Mouse (Mus musculus) thymus, adult 2 months (tissue): Measurements from ENCODE around the gene Mief2. TPM values are rescaled to one million over a fixed set of nuclear protein-coding genes. Genes with fewer than 3 reads are reported as not detected.

Experiments used
- DNase-seq: peaks from one replicate; pipeline ENCODE4 v3.0.0; 2021
- H3K27ac ChIP-seq: fragments of 200-500 bp; 2 replicates; pipeline ENCODE4 v1.5.1; 2012; ENCODE audit warnings: low read length, control low read depth; ENCODE audit not compliant: control insufficient read depth, insufficient read depth
- H3K27me3 ChIP-seq: fragments of 200-500 bp; 2 replicates; pipeline ENCODE4 v1.6.1; 2012; ENCODE audit warnings: mild to moderate bottlenecking, low read length, moderate library complexity, mixed read lengths; ENCODE audit not compliant: control insufficient read depth, insufficient read depth
- H3K36me3 ChIP-seq: fragments of 200-500 bp; 2 replicates; pipeline ENCODE4 v1.6.1; 2012; ENCODE audit warnings: mild to moderate bottlenecking, low read length, moderate library complexity; ENCODE audit not compliant: control insufficient read depth, insufficient read depth
- H3K4me1 ChIP-seq: fragments of 200-500 bp; replicated peaks from 2 replicates; pipeline ENCODE4 v1.6.1; 2012; ENCODE audit warnings: low read length; ENCODE audit not compliant: control insufficient read depth, insufficient read depth
- H3K4me3 ChIP-seq: fragments of 200-500 bp; 2 replicates; pipeline ENCODE4 v1.5.1; 2012; ENCODE audit warnings: mild to moderate bottlenecking, low read length, control low read depth, moderate library complexity; ENCODE audit not compliant: control insufficient read depth, insufficient read depth
- CTCF ChIP-seq: fragments of 200-500 bp; IDR thresholded peaks from 2 replicates; pipeline ENCODE4 v1.5.1; 2012; ENCODE audit warnings: mild to moderate bottlenecking, control low read depth, low read length, moderate library complexity, borderline replicate concordance; ENCODE audit not compliant: control insufficient read depth, poor library complexity, insufficient read depth; ENCODE audit errors: extremely low read depth
- POLR2A ChIP-seq: fragments of 200-500 bp; IDR thresholded peaks from 2 replicates; pipeline ENCODE4 v1.6.1; 2012; ENCODE audit warnings: mild to moderate bottlenecking, low read length, control low read depth, moderate library complexity; ENCODE audit not compliant: control insufficient read depth, poor library complexity, insufficient read depth; ENCODE audit errors: extremely low read depth
- WGBS: fragments of 180-500 bp; shearing (Covaris S2); methylation state at CpG from one replicate; pipeline ENCODE4 v1.1.7; 2018; 5-methylcytosine and 5-hydroxymethylcytosine counted together
- polyA plus RNA-seq: library from polyadenylated mRNA; depleted of rRNA; stranded (reverse); fragments of >200 nt; gene quantifications from 2 replicates; pipeline ENCODE4 v1.2.3, GENCODE M21; 2012

The Mief2 gene
- polyA plus RNA-seq, 1 experiment: 26.1 TPM

DNA sequence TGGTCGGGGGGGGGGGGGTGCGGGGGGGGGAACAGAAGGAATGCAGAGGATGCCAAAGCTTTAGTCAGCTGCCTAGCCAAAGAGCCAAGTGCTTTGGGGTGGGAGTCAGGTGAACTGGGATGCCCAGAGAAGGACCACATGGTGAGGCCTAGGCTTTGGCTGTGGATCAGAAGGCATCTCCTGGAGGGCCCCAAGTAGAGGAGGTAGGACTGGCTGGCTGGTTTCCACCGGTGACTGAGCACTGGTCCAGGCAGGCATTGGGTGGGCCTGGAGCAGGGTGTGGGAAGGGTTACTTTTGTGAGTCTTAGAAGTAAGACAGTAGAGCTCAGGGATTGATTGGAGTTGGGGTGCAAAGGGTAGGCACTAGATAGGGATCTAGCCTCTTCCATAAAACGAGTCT, 26.6 kb upstream of the Mief2 start:
- no peak for DNase-seq
- Histone ChIP-seq H3K4me3 (no peak overlapping the region), H3K4me1 (peaks cover 14% of the 10 kb centered on the region), H3K27me3 (no peaks in the 10 kb centered on the region), H3K27ac (no peak overlapping the region), H3K36me3 (peaks cover under 1% of the 10 kb centered on the region; the same call in 1 of the 2 replicates)
- 95% methylated on average over 4 of the region's 4 CpGs for WGBS
- TF ChIP-seq POLR2A (no peak), CTCF (no peak)

DNA sequence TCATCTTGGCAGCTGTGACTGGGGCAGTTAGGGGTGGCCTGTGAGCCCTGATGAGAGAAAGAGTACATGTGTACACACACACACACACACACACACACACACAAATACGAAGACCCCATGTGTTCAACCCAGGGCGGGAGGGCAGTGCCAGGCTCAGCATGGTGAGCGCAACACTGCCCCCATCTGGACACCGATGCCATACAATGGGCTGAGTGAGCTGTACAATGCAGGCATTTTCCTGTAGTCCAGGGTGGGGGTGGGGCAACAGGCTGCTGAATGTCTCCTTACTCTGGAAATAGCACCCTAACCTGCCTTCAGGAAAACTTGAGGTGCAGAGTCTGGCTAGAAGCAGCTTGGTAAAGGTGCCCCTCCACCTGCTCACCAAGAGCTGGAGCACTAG, 25.1 kb upstream of the Mief2 start:
- Histone ChIP-seq H3K27me3 (no peaks in the 10 kb centered on the region), H3K4me3 (no peak overlapping the region), H3K27ac (no peak overlapping the region), H3K4me1 (peaks cover 14% of the 10 kb centered on the region), H3K36me3 (peaks cover 15% of the 10 kb centered on the region)
- peak; percentile 71 for DNase-seq
- 57% methylated on average over 4 of the region's 4 CpGs for WGBS
- TF ChIP-seq CTCF (peak; percentile 73; the same call in 1 of the 2 replicates), POLR2A (no peak)

DNA sequence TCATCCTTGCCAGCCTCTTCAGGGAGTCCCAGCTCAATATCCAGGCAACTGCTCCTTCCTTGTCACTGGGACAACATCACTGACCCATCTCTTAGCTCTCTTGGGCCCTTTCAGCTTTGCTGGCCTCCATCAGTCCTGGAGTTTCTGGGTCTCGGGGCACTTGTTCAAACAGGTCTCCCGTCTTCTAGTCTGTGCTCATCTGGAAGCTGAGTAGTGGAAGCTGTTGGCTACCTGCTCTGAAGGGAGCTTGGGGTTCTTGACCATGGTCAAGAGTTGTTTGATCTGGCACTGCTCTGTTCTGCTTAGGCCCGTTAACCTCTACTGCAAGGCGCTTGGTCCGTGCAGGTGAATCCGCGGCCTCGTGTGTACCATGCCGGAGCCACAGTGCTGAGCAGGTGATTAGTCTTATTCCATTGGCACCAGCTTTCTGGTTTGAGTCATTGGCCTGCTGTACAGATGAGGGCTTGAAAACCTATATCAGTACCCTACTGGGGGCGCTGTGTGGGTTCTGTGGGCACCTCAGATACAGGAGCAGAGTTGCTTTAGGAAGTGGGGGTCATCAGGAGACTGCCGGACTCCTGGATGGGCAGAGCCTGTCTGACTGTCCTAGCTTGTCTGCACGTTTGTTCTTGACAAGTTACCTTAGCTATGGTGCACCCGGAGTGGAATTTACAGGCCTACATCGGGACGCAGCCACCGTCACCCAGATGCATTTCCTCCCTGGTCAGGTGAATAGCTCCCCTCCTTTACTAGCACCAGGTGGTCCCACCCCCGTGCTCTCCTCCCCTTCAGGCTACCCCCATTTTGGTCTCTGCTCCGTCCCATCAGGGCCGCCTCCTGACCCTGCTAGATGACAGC, 23.9 kb upstream of the Mief2 start:
- Histone ChIP-seq H3K27me3 (no peaks in the 10 kb centered on the region), H3K36me3 (peaks cover 22% of the 10 kb centered on the region), H3K4me1 (peaks cover 8% of the 10 kb centered on the region), H3K4me3 (no peak overlapping the region), H3K27ac (no peak overlapping the region)
- TF ChIP-seq CTCF: no peak
- TF ChIP-seq POLR2A: no peak
- 97% methylated on average over 19 of the region's 19 CpGs for WGBS
- no peak for DNase-seq

DNA sequence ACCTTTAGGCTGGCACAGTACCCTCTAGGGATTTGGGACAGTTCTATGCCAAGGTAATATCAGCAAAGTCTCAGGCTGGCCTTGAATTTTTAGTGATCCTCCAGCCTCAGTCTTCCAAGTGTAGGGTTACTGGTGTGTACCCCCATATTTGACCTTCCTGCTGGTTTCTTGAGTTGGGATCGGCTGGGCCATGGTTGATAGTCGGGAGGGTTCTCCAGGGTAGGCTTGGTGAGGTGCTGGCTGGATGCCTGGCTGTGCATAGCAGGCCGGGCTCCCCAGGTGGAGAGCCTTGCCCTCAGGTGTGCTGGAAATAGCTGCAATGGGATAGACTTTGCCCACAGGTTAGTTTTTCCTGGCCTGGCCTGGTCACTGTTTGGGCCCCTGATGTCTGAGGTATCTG, 22.9 kb upstream of the Mief2 start:
- DNase-seq: no peak

DNA sequence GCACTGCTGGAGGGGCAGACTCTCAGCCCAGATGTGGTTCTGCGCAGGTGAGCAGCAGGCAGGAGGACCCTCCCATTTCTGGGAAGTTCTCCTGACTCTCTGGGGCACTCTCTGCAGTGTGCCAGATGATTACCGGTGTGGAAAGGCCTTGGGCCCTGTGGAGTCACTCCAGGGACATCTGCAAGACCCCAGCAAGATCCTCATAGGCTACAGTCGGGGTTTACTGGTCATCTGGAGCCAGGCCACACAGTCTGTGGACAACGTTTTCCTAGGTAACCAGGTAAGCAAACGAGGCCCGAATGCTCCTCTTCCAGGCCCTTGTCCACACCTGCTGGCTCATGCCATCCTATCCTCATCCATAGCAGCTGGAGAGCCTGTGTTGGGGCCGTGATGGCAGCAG, 22.1 kb upstream of the Mief2 start:
- no peak overlapping the region for H3K4me3 ChIP-seq
- no peaks in the 10 kb centered on the region for H3K27me3 ChIP-seq
- TF ChIP-seq CTCF (no peak), POLR2A (no peak)
- WGBS: over 99% methylated on average over 7 of the region's 7 CpGs
- no peak overlapping the region for H3K27ac ChIP-seq
- DNase-seq: no peak
- peaks cover 30% of the 10 kb centered on the region for H3K36me3 ChIP-seq
- no peaks in the 10 kb centered on the region for H3K4me1 ChIP-seq

More for the DNA sequence above, 22.9 kb upstream of the Mief2 start:
- no peak for TF ChIP-seq POLR2A
- TF ChIP-seq CTCF: no peak
- no peak overlapping the region for H3K4me3 ChIP-seq
- H3K4me1 ChIP-seq: peaks cover 6% of the 10 kb centered on the region
- H3K27ac ChIP-seq: no peak overlapping the region
- H3K27me3 ChIP-seq: no peaks in the 10 kb centered on the region
- WGBS: 93% methylated on average over 3 of the region's 3 CpGs
- H3K36me3 ChIP-seq: peaks cover 29% of the 10 kb centered on the region

DNA sequence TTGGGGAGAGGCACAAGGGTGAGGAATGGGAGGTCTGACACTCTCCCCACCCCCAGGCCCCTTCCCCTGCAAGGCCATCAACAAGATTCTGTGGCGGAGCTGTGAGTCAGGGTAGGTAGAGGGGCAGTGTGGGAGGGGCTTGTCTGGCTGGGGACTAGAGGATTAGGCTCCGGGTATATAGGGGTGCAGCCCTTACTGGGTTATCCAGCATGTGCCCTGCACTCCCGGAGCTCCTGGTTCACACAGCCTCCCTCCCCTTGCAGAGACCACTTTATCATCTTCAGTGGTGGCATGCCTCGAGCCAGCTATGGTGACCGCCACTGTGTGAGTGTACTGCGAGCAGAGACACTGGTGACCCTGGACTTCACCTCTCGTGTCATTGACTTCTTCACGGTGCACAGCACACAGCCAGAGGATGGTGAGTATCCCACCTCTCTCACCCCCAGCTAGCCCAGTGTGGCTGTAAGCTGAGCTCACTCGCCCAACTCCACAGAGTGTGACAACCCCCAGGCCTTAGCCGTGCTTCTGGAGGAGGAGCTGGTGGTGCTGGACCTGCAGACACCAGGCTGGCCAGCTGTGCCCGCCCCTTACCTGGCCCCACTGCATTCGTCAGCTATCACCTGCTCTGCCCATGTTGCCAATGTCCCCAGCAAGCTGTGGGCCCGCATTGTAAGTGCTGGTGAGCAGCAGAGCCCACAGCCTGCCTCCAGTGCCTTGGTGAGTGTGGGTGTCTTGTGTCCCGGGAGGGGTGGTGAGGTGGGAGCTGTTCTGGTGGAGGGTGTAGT, 21.3 kb upstream of the Mief2 start:
- Histone ChIP-seq H3K4me3 (no peak overlapping the region), H3K27ac (no peak overlapping the region), H3K36me3 (peaks cover 36% of the 10 kb centered on the region), H3K27me3 (no peaks in the 10 kb centered on the region), H3K4me1 (no peaks in the 10 kb centered on the region)
- WGBS: 94% methylated on average over 14 of the region's 14 CpGs
- TF ChIP-seq CTCF (no peak), POLR2A (no peak)
- DNase-seq: no peak
